Mouse (Mus musculus) spleen, postnatal 36 days (tissue): ENCODE results near the gene Farsa.
"Not testable (repeated sequence)": the region's sequence is repeated elsewhere in the genome, so short reads cannot be mapped to it uniquely, and the experiment has no call there.

ENCODE experiments used
- DNase-seq, 2 experiments: peaks; one replicate each; pipeline ENCODE4 v3.0.0; 2022; ENCODE audit warnings: low spot score in 2 of 2, mixed read lengths in 1 of 2

Gene Farsa

GRCm38 (mm10) chr8:84856864-84857441, at the start of gene Farsa:
Gene Farsa (plus strand): TSS chr8:84856989.
- peak; percentile 88 to 93 for DNase-seq

- DNase-seq: no peak
These were observed 47.5 kb upstream of the Farsa start for GRCm38 (mm10) chr8:84809109-84809940.

- no peak for DNase-seq
These were observed 46.9 kb upstream of the Farsa start for GRCm38 (mm10) chr8:84809941-84810280.

- peak; percentile 75 to 81 for DNase-seq
These were observed 45.9 kb upstream of the Farsa start for GRCm38 (mm10) chr8:84810896-84811295.

GRCm38 (mm10) chr8:84811303-84811702, 45.5 kb upstream of the Farsa start:
- no peak for DNase-seq

- DNase-seq: peak; percentile 65 to 80
These were observed 43.7 kb upstream of the Farsa start for GRCm38 (mm10) chr8:84813059-84813458.

GRCm38 (mm10) chr8:84813830-84814229, 43.0 kb upstream of the Farsa start:
- DNase-seq: no peak

GRCm38 (mm10) chr8:84814240-84814554, 42.6 kb upstream of the Farsa start:
- DNase-seq: no peak

GRCm38 (mm10) chr8:84814555-84815441, 42.0 kb upstream of the Farsa start:
- DNase-seq: no peak

GRCm38 (mm10) chr8:84815547-84815946, 41.2 kb upstream of the Farsa start:
- peak; percentile 85 to 90 for DNase-seq

- DNase-seq: no peak
These were observed 40.7 kb upstream of the Farsa start for GRCm38 (mm10) chr8:84816117-84816516.

- no peak for DNase-seq
These were observed 34.1 kb upstream of the Farsa start, which contains the start of gene Dand5 for GRCm38 (mm10) chr8:84822723-84823122. Gene Dand5 (minus strand): TSS chr8:84822823.

- DNase-seq: peak; percentile 51 to 67
These were observed 33.1 kb upstream of the Farsa start for GRCm38 (mm10) chr8:84823653-84824052.

- peak; percentile 73 to 75 for DNase-seq
These were observed 31.2 kb upstream of the Farsa start for GRCm38 (mm10) chr8:84825636-84826035.

- not testable (repeated sequence) for DNase-seq
These were observed 30.3 kb upstream of the Farsa start for GRCm38 (mm10) chr8:84826518-84826917.

- DNase-seq: peak; percentile 71 to 77
These were observed 25.3 kb upstream of the Farsa start, which contains the start of gene Gadd45gip1 for GRCm38 (mm10) chr8:84831490-84831889. Gene Gadd45gip1 (plus strand): TSS chr8:84831522.

- DNase-seq: peak; percentile 85 to 86
These were observed 24.6 kb upstream of the Farsa start for GRCm38 (mm10) chr8:84832034-84832717.

GRCm38 (mm10) chr8:84832759-84833742, 23.7 kb upstream of the Farsa start:
- DNase-seq: no peak

GRCm38 (mm10) chr8:84834002-84834865, 22.6 kb upstream of the Farsa start:
- no peak for DNase-seq
